11 mouse cellular contexts compared by ENCODE assay signal in the genomic region with DNA sequence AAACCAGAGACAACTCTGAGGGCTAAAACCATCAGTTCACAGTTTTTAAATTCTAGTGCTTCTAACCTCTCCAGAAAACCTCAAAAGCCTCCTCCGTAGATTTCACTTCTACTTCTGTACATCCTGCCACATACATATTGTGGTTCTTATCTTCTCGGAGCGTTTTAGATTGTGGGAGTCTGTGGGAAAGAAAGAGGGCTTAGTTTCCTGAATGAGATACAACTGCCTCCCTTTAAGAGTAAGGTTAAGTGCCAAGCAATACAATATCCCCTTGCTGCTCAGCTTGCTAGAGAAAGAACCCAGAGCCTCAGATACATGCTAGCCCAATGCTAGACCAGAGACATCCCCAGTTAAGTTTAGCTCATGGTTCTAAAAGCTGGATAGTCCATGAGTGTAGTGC.
"Had no signal": no experiment of that assay in that cellular context is flagged by ENCODE, and none has a peak within 500 bp of the region (broad histone marks: within the 10 kb centered on the region; RNA-seq: fewer than 3 reads in every experiment).

No protein-coding gene starts in this region.

- DNase-seq: kidney, adult 11 months; kidney, adult 8-10 months; kidney, postnatal 14 days; kidney, postnatal 4 days; layer of hippocampus, adult 9-11 months; liver, embryonic 13.5 days; lung, adult 2 months; midbrain, embryonic 14.5 days; right cerebral cortex, postnatal 25 days; thymus, adult 18-20 months; thymus, postnatal 25 days had no signal
